Comparison of ENCODE assay signal across 8 mouse cellular contexts in genomic region chr11:50421461-50421860, GRCm38 (mm10). TPM values are rescaled to one million over a fixed set of nuclear protein-coding genes. Genes with fewer than 3 reads are reported as not detected.
A peak's percentile ranks its signal among the peaks of the same experiment; 100 is the strongest.
DNase-seq lines count a peak whose midpoint lies in the region; ATAC-seq and TF ChIP-seq lines count a peak whose summit lies in the region.

No protein-coding gene starts in this region.

- no peak for DNase-seq in heart, adult 11 months
- DNase-seq in MEL (ENCODE audit: low read depth, low spot score), result no peak
- DNase-seq in hindbrain, embryonic 11.5 days (ENCODE audit: low spot score), result no peak
- DNase-seq in adrenal gland, adult 8-10 months, result no peak
- no peak for DNase-seq in cerebellum, adult 11-12 months
- DNase-seq in frontal cortex, adult 2 months (ENCODE audit: extremely low spot score in 1 of 2, low spot score in 1 of 2), result no peak

- peak overlapping the region; percentile 41; the same call in 1 of the 2 replicates for H3K9ac ChIP-seq in heart, embryonic 13.5 days
- H3K9ac ChIP-seq in MEL (ENCODE audit: control insufficient read depth, low read depth, low read length, poor library complexity, severe bottlenecking), result peak overlapping the region; percentile 55
- H3K9ac ChIP-seq in hindbrain, embryonic 11.5 days (ENCODE audit: low read depth, low read length), result peak overlapping the region; percentile 8; the same call in 1 of the 2 replicates

- peak overlapping the region; percentile 72 for H3K4me2 ChIP-seq in heart, embryonic 13.5 days
- peak overlapping the region; percentile 52 for H3K4me2 ChIP-seq in hindbrain, embryonic 11.5 days (replicated peaks; ENCODE audit: low read depth, low read length)

- peak overlapping the region; percentile 46 for H3K4me3 ChIP-seq in heart, embryonic 13.5 days
- H3K4me3 ChIP-seq in MEL (ENCODE audit: control insufficient read depth in 1 of 2, insufficient read depth in 1 of 2, low read depth in 2 of 2, low read length in 2 of 2), result peak overlapping the region; percentile 45 to 54
- H3K4me3 ChIP-seq in hindbrain, embryonic 11.5 days (ENCODE audit: low read depth, low read length), result peak overlapping the region; percentile 27

- 53% methylated on average over 5 of the region's 5 CpGs for WGBS in heart, embryonic 13.5 days
- 48% methylated on average over 5 of the region's 5 CpGs for WGBS in hindbrain, embryonic 11.5 days

- H3K36me3 ChIP-seq in heart, embryonic 13.5 days, result peaks cover 38% of the 10 kb centered on the region
- peaks cover 0 to 8% of the 10 kb centered on the region in 2 experiments; a peak in 3 of 4 replicates for H3K36me3 ChIP-seq in MEL (ENCODE audit: control insufficient read depth in 1 of 2, insufficient read depth in 2 of 2, low read length in 2 of 2)
- no peaks in the 10 kb centered on the region for H3K36me3 ChIP-seq in hindbrain, embryonic 11.5 days (ENCODE audit: control insufficient read depth, insufficient read depth, low read length)

- no peak for TF ChIP-seq POLR2A in MEL (IDR thresholded peaks at IDR 0.05; ENCODE audit: control insufficient read depth in 1 of 2, insufficient read depth in 1 of 2, low read depth in 1 of 2, low read length in 2 of 2, poor library complexity in 1 of 2)

- TF ChIP-seq RAD21 in MEL (IDR thresholded peaks at IDR 0.05; ENCODE audit: low read depth, low read length), result no peak

- H3K9me3 ChIP-seq in heart, embryonic 13.5 days, result no peaks in the 10 kb centered on the region
- no peaks in the 10 kb centered on the region for H3K9me3 ChIP-seq in MEL (replicated peaks; ENCODE audit: insufficient read depth, low read length)
- H3K9me3 ChIP-seq in hindbrain, embryonic 11.5 days (ENCODE audit: control insufficient read depth, low read length), result no peaks in the 10 kb centered on the region

- no peaks in the 10 kb centered on the region for H3K27me3 ChIP-seq in heart, embryonic 13.5 days (replicated peaks)
- no peaks in the 10 kb centered on the region for H3K27me3 ChIP-seq in MEL (ENCODE audit: control insufficient read depth in 1 of 2, insufficient read depth in 2 of 2, low read length in 2 of 2)
- H3K27me3 ChIP-seq in hindbrain, embryonic 11.5 days (ENCODE audit: control insufficient read depth, insufficient read depth, low read length), result no peaks in the 10 kb centered on the region

- H3K79me2 ChIP-seq in MEL (ENCODE audit: control insufficient read depth, insufficient read depth, low read length, poor library complexity), result no peaks in the 10 kb centered on the region

- no peak for ATAC-seq in heart, embryonic 13.5 days (ENCODE audit: extremely low read depth, insufficient number of reproducible peaks, low FRiP score, low TSS enrichment)
- ATAC-seq in hindbrain, embryonic 11.5 days (ENCODE audit: low FRiP score), result no peak; the same call in 1 of the 2 replicates
- ATAC-seq in megakaryocyte-erythroid progenitor cell, adult 5-6 weeks (replicated peaks; ENCODE audit: low FRiP score, low TSS enrichment, poor library complexity, severe bottlenecking), result peak; percentile 15; the same call in 1 of the 2 replicates

- TF ChIP-seq CTCF in MEL (IDR thresholded peaks at IDR 0.05 in 2 of 3, conservative IDR thresholded peaks at IDR 0.05 in 1 of 3; ENCODE audit: control insufficient read depth in 1 of 3, insufficient read depth in 1 of 3, low read depth in 2 of 3, low read length in 3 of 3, poor library complexity in 1 of 3, severe bottlenecking in 1 of 3), result no peak

- peaks cover 16% of the 10 kb centered on the region for H3K4me1 ChIP-seq in heart, embryonic 13.5 days
- peaks cover 3 to 12% of the 10 kb centered on the region in 2 experiments; a peak in 3 of 4 replicates for H3K4me1 ChIP-seq in MEL (ENCODE audit: control insufficient read depth in 1 of 2, insufficient read depth in 2 of 2, low read length in 2 of 2)
- 0 out of 2 replicates have a peak, but pooled peaks cover 2% of the 10 kb centered on the region for H3K4me1 ChIP-seq in hindbrain, embryonic 11.5 days (replicated peaks; ENCODE audit: control insufficient read depth, insufficient read depth, low read length)

- no peak overlapping the region for H3K27ac ChIP-seq in heart, embryonic 13.5 days (replicated peaks)
- no peak overlapping the region for H3K27ac ChIP-seq in MEL (ENCODE audit: control insufficient read depth, low read depth, low read length)
- H3K27ac ChIP-seq in hindbrain, embryonic 11.5 days (ENCODE audit: low read depth, low read length), result no peak overlapping the region

- TF ChIP-seq EP300 in MEL (IDR thresholded peaks at IDR 0.05; ENCODE audit: low read depth in 1 of 2, low read length in 2 of 2), result no peak

TF ChIP-seq in MEL, 35 proteins besides CTCF, POLR2A, EP300 and RAD21:
- TF ChIP-seq NRF1 (IDR thresholded peaks at IDR 0.05; ENCODE audit: insufficient read depth, low read depth, low read length, poor library complexity, severe bottlenecking) (no peak), ZC3H11A (IDR thresholded peaks at IDR 0.05; ENCODE audit: low read depth, low read length) (no peak), USF1 (IDR thresholded peaks at IDR 0.05; ENCODE audit: low read depth, low read length) (no peak), MXI1 (IDR thresholded peaks at IDR 0.05; ENCODE audit: low read depth, low read length) (no peak), TBP (IDR thresholded peaks at IDR 0.05; ENCODE audit: low read depth, low read length) (no peak), CHD1 (IDR thresholded peaks at IDR 0.05; ENCODE audit: low read depth, low read length) (no peak), GATA1 (IDR thresholded peaks at IDR 0.05; ENCODE audit: low read depth, low read length) (no peak), UBTF (IDR thresholded peaks at IDR 0.05; ENCODE audit: borderline replicate concordance, insufficient read depth, low read depth, low read length) (no peak), NELFE (IDR thresholded peaks at IDR 0.05; ENCODE audit: low read depth, low read length) (no peak), MAFK (IDR thresholded peaks at IDR 0.05; ENCODE audit: borderline replicate concordance, low read depth, low read length) (no peak), JUND (IDR thresholded peaks at IDR 0.05; ENCODE audit: low read depth, low read length) (no peak), TCF12 (IDR thresholded peaks at IDR 0.05; ENCODE audit: low read depth, low read length) (no peak), POLR2AphosphoS2 (IDR thresholded peaks at IDR 0.05; ENCODE audit: low read length) (no peak), BHLHE40 (IDR thresholded peaks at IDR 0.05; ENCODE audit: borderline replicate concordance, low read depth, low read length) (no peak), ELF1 (IDR thresholded peaks at IDR 0.05; ENCODE audit: low read depth, low read length) (no peak), MAZ (IDR thresholded peaks at IDR 0.05; ENCODE audit: low read depth, low read length) (no peak)

RNA-seq across cellular contexts. Expression of gene Rufy1, which starts 9.5 kb away (rescaled TPM):
- polyA plus RNA-seq in heart, embryonic 13.5 days (2015; fragmentation: Nextera tagmentation; extraction: Ambion mirVana), result 19.5 and 22.2 TPM in 2 replicates
- total RNA-seq in MEL (2012; rRNA removed), result 13.8 and 18.4 TPM in 2 replicates
- 10 to 100 TPM in 1 of 2 experiments, not detected in 1; 17.8 TPM for polyA plus RNA-seq in MEL (2012; ENCODE audit: insufficient read depth in 1 of 2, insufficient read length in 2 of 2, low read depth in 1 of 2, low replicate concordance in 2 of 2, missing spikeins in 1 of 2)
- polyA plus RNA-seq in hindbrain, embryonic 11.5 days (2014; fragmentation: Nextera tagmentation; extraction: Ambion mirVana), result 25.9 and 29.9 TPM in 2 replicates
- 6.4 and 19.1 TPM in 2 replicates for total RNA-seq in megakaryocyte-erythroid progenitor cell, adult 5-6 weeks (2014; fragmentation: Nextera tagmentation)
- 21.3 and 22.3 TPM in 2 replicates for total RNA-seq in megakaryocyte-erythroid progenitor cell, adult 5-6 weeks (2017)
- 10 to 100 TPM; 41.9 to 56.9 (median 49.4) TPM for total RNA-seq in adrenal gland, adult 8-10 months (2022)
- 41.5 and 43.6 TPM in 2 replicates for polyA plus RNA-seq in frontal cortex, adult 2 months (2012; rRNA removed)

RNA-seq across cellular contexts. Expression of gene Hnrnph1, which starts 44.7 kb away (rescaled TPM):
- 232 and 238 TPM in 2 replicates for polyA plus RNA-seq in heart, embryonic 13.5 days (2015; fragmentation: Nextera tagmentation; extraction: Ambion mirVana)
- total RNA-seq in MEL (2012; rRNA removed), result 227 and 232 TPM in 2 replicates
- polyA plus RNA-seq in MEL (2012; ENCODE audit: insufficient read depth in 1 of 2, insufficient read length in 2 of 2, low read depth in 1 of 2, low replicate concordance in 2 of 2, missing spikeins in 1 of 2), result 100 to 1,000 TPM; 425 to 552 TPM
- 854 and 865 TPM in 2 replicates for polyA plus RNA-seq in hindbrain, embryonic 11.5 days (2014; fragmentation: Nextera tagmentation; extraction: Ambion mirVana)
- total RNA-seq in megakaryocyte-erythroid progenitor cell, adult 5-6 weeks (2014; fragmentation: Nextera tagmentation), result 618 and 682 TPM in 2 replicates
- 798 and 1,044 TPM in 2 replicates for total RNA-seq in megakaryocyte-erythroid progenitor cell, adult 5-6 weeks (2017)
- 100 to 1,000 TPM; 165 to 402 (median 286) TPM for total RNA-seq in adrenal gland, adult 8-10 months (2022)
- polyA plus RNA-seq in frontal cortex, adult 2 months (2012; rRNA removed), result 327 and 365 TPM in 2 replicates
